Mouse (Mus musculus): ENCODE data around the gene Zfpm1. TPM values are rescaled to one million over a fixed set of nuclear protein-coding genes. Genes with fewer than 3 reads are reported as not detected.

Gene Zfpm1
- 5.1 TPM for polyA plus RNA-seq (2014; fragmentation: Illumina TruSeq; extraction: RNeasy Lipid Tissue Mini Kit (QIAGEN cat#74804); ENCODE audit: insufficient read depth, low read depth, low replicate concordance)

DNA sequence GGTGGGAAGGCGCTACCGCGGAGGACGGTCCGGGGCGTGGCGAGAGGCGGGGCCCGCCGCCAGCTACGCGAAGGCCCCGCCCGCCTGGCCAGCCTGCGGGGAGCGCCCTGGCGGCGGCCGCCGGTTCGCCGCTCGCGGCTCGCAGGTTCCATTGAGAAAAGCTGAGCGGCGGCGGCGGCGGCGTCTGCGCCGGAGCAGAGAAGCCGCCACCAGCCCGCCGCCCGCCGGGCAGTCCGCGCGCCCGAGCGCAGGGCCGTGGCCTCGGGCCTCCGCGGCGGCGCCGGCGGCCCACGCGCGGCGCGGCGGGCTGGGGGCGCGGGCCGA is at the start of gene Zfpm1:
Gene Zfpm1 (plus strand): TSS at position 107 of the 324 bp plus-strand sequence.

DNA sequence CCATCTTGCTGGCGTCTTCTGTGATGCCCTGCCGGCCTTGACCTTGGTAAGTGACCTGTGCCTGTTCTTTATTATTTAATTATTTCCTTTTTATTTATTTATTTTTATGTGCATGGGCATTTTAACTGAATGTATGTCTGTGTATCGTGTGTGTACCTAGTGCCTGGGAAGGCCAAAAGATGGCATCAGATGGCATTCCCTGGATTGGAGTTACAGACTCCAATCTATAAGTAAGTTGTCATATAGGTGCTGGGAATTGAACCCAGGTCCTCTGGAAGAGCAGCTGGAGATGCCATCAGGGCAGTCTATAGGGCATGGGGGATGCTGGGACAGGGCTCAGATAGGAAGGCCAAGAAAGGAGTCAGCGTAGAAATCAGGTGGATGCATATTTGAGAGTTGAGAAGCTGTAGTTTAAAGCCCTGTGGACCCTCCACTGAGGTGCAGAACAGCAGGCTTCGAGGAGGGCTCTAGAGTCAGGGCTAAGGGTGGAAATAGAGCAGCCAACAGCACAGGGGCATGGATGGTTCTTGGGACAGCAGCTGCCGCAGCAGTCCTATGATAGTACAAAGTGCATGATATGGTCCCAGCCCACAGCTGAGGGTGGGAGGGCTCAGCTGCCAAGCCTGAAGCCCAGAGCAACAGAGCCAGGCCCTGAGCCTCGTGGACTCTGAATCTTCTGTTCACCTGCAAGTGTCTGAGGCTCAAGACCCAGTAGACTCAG is 78.9 kb downstream of the Zfpm1 start, which contains the start of gene Trhr2:
Gene Trhr2 (minus strand): TSS at position 51 of the 721 bp plus-strand sequence.

GRCm38 (mm10) chr8:122376365-122377231 is 94.7 kb downstream of the Zfpm1 start, which contains the start of gene Zc3h18:
TSS of gene Zc3h18 (plus strand) at chr8:122376609.

Other genes with a start within 250 kb of the Zfpm1 start
- not detected for gene Trhr2, start 78.6 kb downstream of the Zfpm1 start, polyA plus RNA-seq (2014; fragmentation: Illumina TruSeq; extraction: RNeasy Lipid Tissue Mini Kit (QIAGEN cat#74804); ENCODE audit: insufficient read depth, low read depth, low replicate concordance)
- 12.5 TPM for gene Zc3h18, start 94.5 kb downstream of the Zfpm1 start, polyA plus RNA-seq (2014; fragmentation: Illumina TruSeq; extraction: RNeasy Lipid Tissue Mini Kit (QIAGEN cat#74804); ENCODE audit: insufficient read depth, low read depth, low replicate concordance)
- not detected for gene Il17c, start 139.9 kb downstream of the Zfpm1 start, polyA plus RNA-seq (2014; fragmentation: Illumina TruSeq; extraction: RNeasy Lipid Tissue Mini Kit (QIAGEN cat#74804); ENCODE audit: insufficient read depth, low read depth, low replicate concordance)
- 309 TPM for gene Cyba, start 150.8 kb downstream of the Zfpm1 start, polyA plus RNA-seq (2014; fragmentation: Illumina TruSeq; extraction: RNeasy Lipid Tissue Mini Kit (QIAGEN cat#74804); ENCODE audit: insufficient read depth, low read depth, low replicate concordance)
- 15.7 TPM for gene Mvd, start 161.3 kb downstream of the Zfpm1 start, polyA plus RNA-seq (2014; fragmentation: Illumina TruSeq; extraction: RNeasy Lipid Tissue Mini Kit (QIAGEN cat#74804); ENCODE audit: insufficient read depth, low read depth, low replicate concordance)
- gene Snai3, start 178.6 kb downstream of the Zfpm1 start, polyA plus RNA-seq (2014; fragmentation: Illumina TruSeq; extraction: RNeasy Lipid Tissue Mini Kit (QIAGEN cat#74804); ENCODE audit: insufficient read depth, low read depth, low replicate concordance): 0.38 TPM
- 25.3 TPM for gene Rnf166, start 193.9 kb downstream of the Zfpm1 start, polyA plus RNA-seq (2014; fragmentation: Illumina TruSeq; extraction: RNeasy Lipid Tissue Mini Kit (QIAGEN cat#74804); ENCODE audit: insufficient read depth, low read depth, low replicate concordance)
- 12.7 TPM for gene Ctu2, start 194.0 kb downstream of the Zfpm1 start, polyA plus RNA-seq (2014; fragmentation: Illumina TruSeq; extraction: RNeasy Lipid Tissue Mini Kit (QIAGEN cat#74804); ENCODE audit: insufficient read depth, low read depth, low replicate concordance)

Data from lung, adult 10 weeks (tissue).